Mouse (Mus musculus) liver, embryonic 13.5 days (tissue): Measurements from ENCODE around the gene Samhd1. TPM values are rescaled to one million over a fixed set of nuclear protein-coding genes. Genes with fewer than 3 reads are reported as not detected.
A peak's percentile ranks its signal among the peaks of the same experiment; 100 is the strongest.

Experiments
- ATAC-seq: fragments of 200-750 bp; cut with Nextera tagmentation; 2 replicates; pipeline ENCODE4 v1.8.0; 2017; ENCODE audit warnings: low read depth, mild to moderate bottlenecking, moderate number of reproducible peaks, moderate library complexity
- DNase-seq: peaks from one replicate; pipeline ENCODE4 v3.0.0; 2022
- H3K27ac ChIP-seq: fragments of 300-500 bp; sonication (generic); 2 replicates; pipeline ENCODE4 v1.5.1; 2015; ENCODE audit warnings: moderate library complexity, mild to moderate bottlenecking, inconsistent platforms
- H3K27me3 ChIP-seq: fragments of 300-500 bp; sonication (generic); 2 replicates; pipeline ENCODE4 v1.6.1; 2015; ENCODE audit warnings: mild to moderate bottlenecking, inconsistent platforms
- H3K36me3 ChIP-seq: fragments of 300-500 bp; sonication (generic); 2 replicates; pipeline ENCODE4 v1.6.1; 2015; ENCODE audit warnings: mild to moderate bottlenecking, inconsistent platforms
- H3K4me1 ChIP-seq: fragments of 300-500 bp; sonication (generic); replicated peaks from 2 replicates; pipeline ENCODE4 v1.6.1; 2015; ENCODE audit warnings: inconsistent platforms
- H3K4me2 ChIP-seq: fragments of 300-500 bp; sonication (generic); 2 replicates; pipeline ENCODE4 v1.6.1; 2015; ENCODE audit warnings: inconsistent platforms, mild to moderate bottlenecking, moderate library complexity
- H3K4me3 ChIP-seq: fragments of 300-500 bp; sonication (generic); replicated peaks from 2 replicates; pipeline ENCODE4 v1.5.1; 2015; ENCODE audit warnings: mild to moderate bottlenecking, inconsistent platforms
- H3K9ac ChIP-seq: fragments of 300-500 bp; sonication (generic); 2 replicates; pipeline ENCODE4 v1.6.1; 2015; ENCODE audit warnings: mild to moderate bottlenecking, inconsistent platforms
- H3K9me3 ChIP-seq: fragments of 300-500 bp; sonication (generic); replicated peaks from 2 replicates; pipeline ENCODE4 v1.6.1; 2016; ENCODE audit warnings: inconsistent platforms
- WGBS: fragments of 180-500 bp; shearing (Covaris S2); methylation state at CpG from one replicate; pipeline ENCODE4 v1.1.7; 2015; ENCODE audit not compliant: insufficient replicate concordance; 5-methylcytosine and 5-hydroxymethylcytosine counted together
- polyA plus RNA-seq: library from polyadenylated mRNA; unstranded; fragments of >200 nt; fragmentation: Nextera tagmentation; extraction: Ambion mirVana; gene quantifications from 2 replicates; pipeline ENCODE4 v1.2.1, GENCODE M21; 2015

Samhd1 gene
- polyA plus RNA-seq, 1 experiment from 2014 or later: 19.4 TPM

DNA sequence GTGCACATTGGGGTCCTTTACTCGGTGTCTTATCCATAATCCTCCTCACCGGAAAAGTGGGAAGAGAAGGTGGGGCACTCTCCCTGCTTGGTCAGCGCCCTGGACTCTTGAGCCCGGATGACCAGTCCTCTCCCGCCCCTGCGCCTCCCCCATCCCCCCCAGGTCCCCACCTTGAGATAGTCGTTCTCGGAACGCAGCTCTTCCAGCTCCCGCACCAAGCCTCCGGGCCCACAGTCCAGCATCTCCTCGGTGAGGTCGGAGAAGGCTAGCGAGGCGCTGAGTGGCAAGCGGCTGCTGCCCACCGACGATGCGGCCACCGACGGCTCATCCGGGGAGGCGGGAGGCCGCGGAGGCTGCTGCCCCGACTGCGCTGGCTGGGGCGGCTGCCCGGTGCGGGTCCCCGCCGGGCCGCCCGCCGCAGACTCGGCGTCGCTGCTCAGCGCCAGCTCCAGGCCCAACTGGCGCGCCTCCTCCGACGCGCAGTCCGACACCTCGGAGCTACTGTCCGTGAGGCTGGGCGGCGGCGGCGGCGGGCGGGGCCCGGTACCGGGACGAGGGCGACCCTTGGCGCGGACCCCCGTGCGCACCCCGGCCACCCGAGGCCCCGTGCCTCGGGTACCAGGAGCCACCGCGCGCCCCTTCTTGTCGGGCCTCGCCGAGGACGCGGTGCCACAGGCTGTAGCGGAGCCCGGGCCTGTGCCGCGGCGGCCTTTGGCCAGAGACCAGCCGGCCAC lies 56.8 kb downstream of the Samhd1 start:
- Histone ChIP-seq H3K4me3 (peak overlapping the region; percentile 65), H3K9me3 (no peaks in the 10 kb centered on the region), H3K9ac (peak overlapping the region; percentile 73), H3K27me3 (peaks cover 73% of the 10 kb centered on the region), H3K4me2 (peak overlapping the region; percentile 70), H3K4me1 (peaks cover 42% of the 10 kb centered on the region), H3K36me3 (no peaks in the 10 kb centered on the region), H3K27ac (peak overlapping the region; percentile 61)
- whole genome bisulfite sequencing: under 1% methylated on average over 78 of the region's 79 CpGs
- DNase-seq (no peak), ATAC-seq (peak; percentile 8; the same call in 1 of the 2 replicates)

DNA sequence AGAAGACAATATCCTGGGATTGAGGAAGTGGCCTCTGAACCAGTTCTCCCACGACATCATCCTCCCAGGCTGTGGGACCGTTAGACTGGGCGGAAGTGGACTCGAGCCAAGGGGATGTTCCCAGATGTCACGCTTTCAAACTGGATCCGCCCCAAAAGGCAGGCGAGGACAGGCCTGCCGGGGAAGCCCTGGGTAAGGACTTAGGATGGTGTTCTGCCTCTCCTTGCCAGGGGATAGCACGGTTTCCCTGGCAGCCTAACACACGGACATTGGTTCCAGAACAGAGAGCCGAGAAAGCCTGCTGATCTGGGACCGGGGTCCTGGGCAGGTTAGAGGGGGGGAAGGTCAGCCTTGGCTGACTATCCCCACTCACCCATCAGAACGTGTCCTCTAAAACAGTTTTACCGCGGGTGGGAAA lies 57.4 kb downstream of the Samhd1 start:
- Histone ChIP-seq H3K4me1 (peaks cover 48% of the 10 kb centered on the region), H3K36me3 (no peaks in the 10 kb centered on the region), H3K9ac (peak overlapping the region; percentile 73), H3K27ac (peak overlapping the region; percentile 61; the same call in 1 of the 2 replicates), H3K4me2 (peak overlapping the region; percentile 70), H3K4me3 (peak overlapping the region; percentile 65), H3K9me3 (no peaks in the 10 kb centered on the region), H3K27me3 (peaks cover 68% of the 10 kb centered on the region)
- WGBS: 14% methylated on average over 15 of the region's 15 CpGs
- DNase-seq (no peak), ATAC-seq (peak; percentile 33)

DNA sequence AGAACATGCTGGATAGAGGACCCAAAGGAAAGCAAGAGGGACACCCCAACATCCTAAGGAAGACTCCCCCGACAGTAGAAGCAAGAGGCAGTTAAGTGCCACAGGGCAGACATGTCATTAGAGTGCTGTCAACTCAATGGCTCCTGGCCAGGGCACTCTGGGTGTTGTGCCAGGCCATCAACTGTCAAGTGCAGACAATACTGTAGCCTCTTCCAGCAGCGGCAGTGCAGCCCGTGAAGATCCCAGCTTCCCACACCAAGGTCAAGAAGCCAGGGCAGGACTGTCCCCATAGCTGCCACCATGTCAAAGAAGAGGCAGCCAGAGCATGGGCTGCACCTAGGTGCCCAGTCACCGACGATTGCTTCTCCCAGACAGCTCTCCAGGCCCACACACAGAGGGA lies 57.9 kb downstream of the Samhd1 start:
- Histone ChIP-seq H3K36me3 (no peaks in the 10 kb centered on the region), H3K9ac (0 out of 2 replicates have a peak overlapping the region, but pooled peaks have one; percentile 73), H3K9me3 (no peaks in the 10 kb centered on the region), H3K27ac (peak overlapping the region; percentile 13; the same call in 1 of the 2 replicates), H3K4me1 (peaks cover 53% of the 10 kb centered on the region), H3K4me3 (peak overlapping the region; percentile 65), H3K27me3 (peaks cover 64% of the 10 kb centered on the region), H3K4me2 (peak overlapping the region; percentile 70)
- no peak for ATAC-seq
- WGBS: 43% methylated on average over 5 of the region's 5 CpGs
- no peak for DNase-seq

DNA sequence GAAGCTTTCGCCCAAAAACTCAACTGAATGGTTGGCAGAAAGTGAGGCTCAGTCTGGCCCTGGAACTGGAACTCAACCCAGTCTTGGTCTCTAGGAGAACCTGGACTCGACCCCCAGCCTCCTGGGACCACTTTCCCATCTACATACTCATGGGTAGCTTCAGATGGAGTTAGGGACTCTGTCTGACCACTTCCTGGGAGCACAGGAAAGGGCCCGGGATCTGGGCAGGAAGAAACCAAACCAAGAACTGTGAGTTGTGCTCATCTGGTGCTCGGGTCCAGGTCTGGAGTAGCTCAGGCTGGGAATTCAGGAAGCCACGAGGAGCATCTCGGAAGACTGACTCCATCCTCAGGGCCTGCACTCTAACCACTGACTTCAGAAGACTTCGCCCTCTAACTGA lies 58.5 kb downstream of the Samhd1 start:
- no peak overlapping the region for H3K27ac ChIP-seq
- H3K27me3 ChIP-seq: peaks cover 58% of the 10 kb centered on the region
- WGBS: 47% methylated on average over 7 of the region's 7 CpGs
- DNase-seq (no peak), ATAC-seq (no peak)
- H3K4me3 ChIP-seq: no peak overlapping the region
- H3K9ac ChIP-seq: no peak overlapping the region
- peaks cover 58% of the 10 kb centered on the region for H3K4me1 ChIP-seq
- peak overlapping the region; percentile 70 for H3K4me2 ChIP-seq
- H3K36me3 ChIP-seq: no peaks in the 10 kb centered on the region
- H3K9me3 ChIP-seq: no peaks in the 10 kb centered on the region

DNA sequence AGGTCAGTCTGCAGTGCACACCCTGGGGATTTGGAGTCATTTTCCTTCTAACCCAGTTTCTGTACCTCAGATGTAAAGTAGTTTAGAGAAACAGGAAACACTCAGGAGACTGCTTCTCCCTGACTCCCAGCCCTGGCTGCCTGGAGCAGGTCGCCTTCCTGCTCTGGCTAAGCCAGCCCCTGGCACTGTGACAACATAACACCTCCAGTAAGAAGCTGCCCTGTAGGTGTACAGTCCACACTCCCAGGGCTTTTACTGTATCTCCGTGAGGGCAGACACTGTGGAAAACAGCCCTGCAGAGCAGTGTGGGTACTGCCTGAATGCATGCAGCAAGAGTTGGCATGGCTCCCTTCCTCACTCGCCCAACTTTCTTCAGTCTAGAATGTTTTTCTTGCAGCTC lies 59.4 kb downstream of the Samhd1 start:
- no peak overlapping the region for H3K9ac ChIP-seq

DNA sequence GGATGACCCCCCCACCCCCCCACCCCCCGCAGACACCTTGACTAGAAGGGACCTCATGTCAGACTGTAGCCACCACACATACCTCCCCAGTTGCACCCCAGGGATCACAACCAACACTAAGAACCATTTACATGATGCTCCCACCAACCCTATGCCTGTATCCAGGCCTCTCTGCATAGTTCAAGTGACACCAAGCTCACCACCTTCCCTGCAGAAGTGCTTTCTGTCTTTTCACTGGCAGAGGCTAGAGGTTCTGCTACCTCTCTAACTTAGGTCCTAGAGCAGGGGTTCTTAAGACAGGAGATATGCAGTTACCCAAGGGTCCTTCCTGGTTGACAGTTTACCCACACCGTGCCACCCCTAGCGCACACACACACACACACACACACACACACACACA lies 59.8 kb downstream of the Samhd1 start:
- Histone ChIP-seq H3K27me3 (peaks cover 44% of the 10 kb centered on the region), H3K9ac (no peak overlapping the region), H3K4me2 (no peak overlapping the region), H3K4me3 (no peak overlapping the region), H3K9me3 (no peaks in the 10 kb centered on the region), H3K36me3 (no peaks in the 10 kb centered on the region), H3K27ac (no peak overlapping the region), H3K4me1 (peaks cover 72% of the 10 kb centered on the region)
- no peak for ATAC-seq
- DNase-seq: no peak
- WGBS: 64% methylated on average over 3 of the region's 3 CpGs

More for the DNA sequence above, 59.4 kb downstream of the Samhd1 start:
- no peaks in the 10 kb centered on the region for H3K36me3 ChIP-seq
- peaks cover 67% of the 10 kb centered on the region for H3K4me1 ChIP-seq
- 48% methylated on average over 3 of the region's 3 CpGs for WGBS
- H3K27me3 ChIP-seq: peaks cover 49% of the 10 kb centered on the region
- DNase-seq (no peak), ATAC-seq (no peak)
- no peak overlapping the region for H3K27ac ChIP-seq
- H3K9me3 ChIP-seq: no peaks in the 10 kb centered on the region
- H3K4me2 ChIP-seq: no peak overlapping the region
- no peak overlapping the region for H3K4me3 ChIP-seq

DNA sequence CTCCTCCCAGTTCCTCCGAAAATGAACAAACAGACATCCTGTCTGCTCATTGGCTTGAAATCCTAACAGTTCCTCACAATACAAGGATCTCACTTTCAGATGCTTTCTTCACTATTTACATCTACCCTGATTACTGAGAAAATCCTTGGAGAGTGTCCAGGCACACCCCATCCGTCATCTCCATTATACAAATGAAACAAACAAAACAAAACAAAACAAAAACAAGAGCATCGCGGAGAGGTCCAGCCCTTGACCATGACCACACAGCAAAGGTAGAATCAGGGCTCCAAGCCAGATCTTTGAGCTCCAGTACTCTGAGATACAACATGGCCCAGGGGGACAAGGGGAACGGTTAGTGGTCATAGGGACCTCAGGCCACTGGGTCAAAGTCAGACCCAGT lies 60.3 kb downstream of the Samhd1 start:
- ATAC-seq (no peak), DNase-seq (no peak)
- H3K9me3 ChIP-seq: no peaks in the 10 kb centered on the region
- WGBS: 75% methylated on average over 5 of the region's 5 CpGs
- peaks cover 40% of the 10 kb centered on the region for H3K27me3 ChIP-seq
- no peak overlapping the region for H3K27ac ChIP-seq
- H3K4me1 ChIP-seq: peaks cover 74% of the 10 kb centered on the region
- no peak overlapping the region for H3K4me3 ChIP-seq
- H3K36me3 ChIP-seq: no peaks in the 10 kb centered on the region
- H3K9ac ChIP-seq: no peak overlapping the region
- H3K4me2 ChIP-seq: no peak overlapping the region

DNA sequence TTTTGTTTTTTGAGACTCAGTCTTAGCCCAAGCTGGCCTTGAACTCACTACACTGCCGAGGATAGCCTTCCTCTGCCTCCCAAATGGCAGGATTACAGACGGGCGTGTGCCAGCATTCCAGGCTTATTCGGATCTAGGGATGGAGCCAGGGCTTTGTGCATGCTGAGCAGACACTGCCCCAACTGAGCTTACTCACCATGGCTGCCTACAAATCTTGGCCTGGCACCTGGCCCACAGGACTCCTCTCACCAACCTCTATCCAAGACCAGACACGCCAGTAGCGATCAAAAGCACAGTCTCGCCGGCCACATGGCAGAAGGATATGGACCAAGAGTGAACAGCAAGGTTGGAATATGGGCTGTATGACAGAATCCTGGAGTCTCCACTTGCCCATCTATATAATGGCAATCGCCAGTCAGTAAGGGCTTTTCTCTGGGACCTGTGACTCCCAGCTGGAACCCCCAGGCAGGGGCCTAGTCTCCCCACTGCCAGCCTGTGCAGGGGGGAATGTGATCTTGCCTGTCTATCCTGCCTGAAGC lies 60.8 kb downstream of the Samhd1 start:
- H3K9me3 ChIP-seq: no peaks in the 10 kb centered on the region
- H3K4me2 ChIP-seq: no peak overlapping the region
- no peak for DNase-seq
- H3K4me1 ChIP-seq: peaks cover 79% of the 10 kb centered on the region
- WGBS: 72% methylated on average over 9 of the region's 9 CpGs
- H3K27me3 ChIP-seq: peaks cover 35% of the 10 kb centered on the region
- no peaks in the 10 kb centered on the region for H3K36me3 ChIP-seq
- no peak overlapping the region for H3K9ac ChIP-seq
- H3K27ac ChIP-seq: no peak overlapping the region
- H3K4me3 ChIP-seq: no peak overlapping the region
- ATAC-seq: no peak

DNA sequence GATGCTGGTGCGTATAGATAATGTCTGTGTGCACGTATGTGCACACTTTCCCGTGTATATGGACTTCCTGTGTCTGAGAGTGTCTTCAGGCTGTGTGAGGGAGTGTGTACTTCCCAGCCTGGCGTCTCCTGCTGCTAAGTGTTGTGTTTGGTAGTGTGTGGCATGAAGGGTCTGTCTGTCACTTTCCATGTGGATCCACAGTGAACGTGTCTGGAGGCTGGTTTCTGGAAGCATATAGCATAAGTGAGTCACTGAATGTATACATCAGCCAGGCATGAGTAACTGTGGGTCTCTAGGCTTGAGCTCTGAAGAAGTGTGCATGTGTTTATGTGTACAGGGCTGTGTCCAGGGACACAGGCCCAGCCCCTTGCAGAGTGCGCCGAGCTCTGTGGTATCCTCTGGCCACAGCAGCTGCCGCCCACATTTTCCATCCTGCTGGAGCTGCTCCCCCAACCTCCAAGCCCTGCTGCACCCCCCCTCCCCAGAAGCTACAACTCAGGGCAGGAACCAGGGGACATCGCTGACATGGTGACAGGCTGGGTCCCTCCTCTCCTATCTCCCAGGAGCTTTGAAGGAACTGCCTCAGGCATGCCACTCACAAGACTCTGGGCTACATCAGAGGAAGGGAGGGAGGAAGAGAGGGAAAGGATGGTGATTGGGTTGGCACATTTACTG lies 61.5 kb downstream of the Samhd1 start:
- Histone ChIP-seq H3K9me3 (no peaks in the 10 kb centered on the region), H3K36me3 (no peaks in the 10 kb centered on the region), H3K4me2 (no peak overlapping the region), H3K27ac (no peak overlapping the region), H3K9ac (no peak overlapping the region), H3K4me3 (no peak overlapping the region), H3K4me1 (peaks cover 86% of the 10 kb centered on the region), H3K27me3 (peaks cover 27% of the 10 kb centered on the region)
- no peak for DNase-seq
- WGBS: 55% methylated on average over 9 of the region's 9 CpGs
- no peak for ATAC-seq

DNA sequence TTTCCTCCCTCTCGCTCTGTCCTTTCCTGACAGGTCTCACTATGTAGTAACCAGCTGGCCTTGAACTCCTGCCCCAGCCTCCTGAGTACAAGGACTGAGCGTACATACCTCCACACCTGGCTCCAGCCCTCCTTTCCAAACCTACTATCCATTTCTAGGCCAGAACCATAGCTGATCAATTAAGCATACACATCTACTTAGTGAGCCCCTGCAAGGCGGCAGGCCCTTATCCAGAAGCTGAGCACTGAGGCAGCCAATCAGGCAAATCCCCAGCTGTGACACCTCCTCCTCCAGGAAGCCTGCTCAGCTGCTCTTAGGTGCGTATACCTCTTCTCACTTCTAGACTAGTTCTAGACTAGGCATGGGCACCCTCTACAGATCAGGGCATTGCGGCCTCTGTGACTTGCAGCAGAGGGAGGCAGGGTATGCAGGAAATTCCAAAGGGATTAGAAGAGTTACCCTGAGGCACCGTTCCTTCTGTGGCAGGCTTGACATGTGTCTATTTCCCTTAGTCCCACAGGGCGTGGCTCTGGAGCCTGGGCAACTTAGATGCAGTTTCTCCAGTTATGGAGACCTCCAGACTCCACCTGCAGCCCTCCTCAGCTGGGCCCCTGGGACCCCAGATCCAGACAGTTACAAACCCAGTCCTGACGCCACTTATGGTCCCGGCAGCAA lies 62.6 kb downstream of the Samhd1 start:
- peaks cover 85% of the 10 kb centered on the region for H3K4me1 ChIP-seq
- H3K27me3 ChIP-seq: peaks cover 16% of the 10 kb centered on the region
- no peak overlapping the region for H3K4me2 ChIP-seq
- no peaks in the 10 kb centered on the region for H3K36me3 ChIP-seq
- H3K9ac ChIP-seq: no peak overlapping the region
- 63% methylated on average over 9 of the region's 9 CpGs for WGBS
- no peak overlapping the region for H3K4me3 ChIP-seq
- H3K27ac ChIP-seq: no peak overlapping the region
- ATAC-seq (no peak), DNase-seq (no peak)
- H3K9me3 ChIP-seq: no peaks in the 10 kb centered on the region

DNA sequence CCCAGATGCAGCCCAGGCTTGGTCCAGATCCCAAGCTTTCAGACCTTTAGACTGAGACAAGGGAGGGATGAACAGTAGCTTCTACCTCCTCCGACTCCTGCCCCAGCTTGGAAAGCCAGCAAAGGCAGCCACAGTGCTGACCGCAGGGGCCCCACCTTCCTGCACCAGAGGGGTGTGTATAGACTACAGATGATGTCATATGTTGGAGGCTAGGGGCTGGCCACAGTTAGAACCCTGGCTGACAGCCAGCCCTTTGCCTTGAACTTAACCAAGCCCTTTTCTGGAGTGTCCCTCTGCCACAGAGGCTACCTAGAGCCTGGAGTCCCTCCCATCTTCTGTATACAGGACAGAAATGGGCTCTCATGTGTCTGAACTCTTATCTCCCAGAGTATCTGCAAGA lies 63.5 kb downstream of the Samhd1 start:
- Histone ChIP-seq H3K4me2 (0 out of 2 replicates have a peak overlapping the region, but pooled peaks have one; percentile 9), H3K4me1 (peaks cover 84% of the 10 kb centered on the region), H3K36me3 (no peaks in the 10 kb centered on the region), H3K27me3 (peaks cover 8% of the 10 kb centered on the region), H3K27ac (no peak overlapping the region), H3K4me3 (no peak overlapping the region), H3K9me3 (no peaks in the 10 kb centered on the region), H3K9ac (no peak overlapping the region)
- peak; percentile 50 for ATAC-seq
- no peak for DNase-seq
- WGBS: 3% methylated on average over 2 of the region's 2 CpGs
